Mouse (Mus musculus) cerebellum, adult 2 months (tissue): ENCODE results near the gene Hoxb8. TPM values are rescaled to one million over a fixed set of nuclear protein-coding genes. Genes with fewer than 3 reads are reported as not detected.

Experiments
- DNase-seq, 2 experiments: peaks; one replicate each; pipeline ENCODE4 v3.0.0; 2021
- H3K27ac ChIP-seq: fragments of 200-500 bp; 2 replicates; pipeline ENCODE4 v1.5.1; 2012; ENCODE audit warnings: low read length, control low read depth, inconsistent platforms; ENCODE audit not compliant: insufficient read depth
- H3K27me3 ChIP-seq: fragments of 200-500 bp; 2 replicates; pipeline ENCODE4 v1.6.1; 2012; ENCODE audit warnings: inconsistent platforms, mild to moderate bottlenecking, low read length, moderate library complexity; ENCODE audit not compliant: control insufficient read depth, insufficient read depth
- H3K4me1 ChIP-seq: fragments of 200-500 bp; 2 replicates; pipeline ENCODE4 v1.6.1; 2011; ENCODE audit warnings: low read length; ENCODE audit not compliant: control insufficient read depth, insufficient read depth
- H3K4me3 ChIP-seq: fragments of 200-500 bp; replicated peaks from 2 replicates; pipeline ENCODE3; 2011; ENCODE audit warnings: mild to moderate bottlenecking, low read depth, low read length, control low read depth; ENCODE audit not compliant: insufficient read depth
- CTCF ChIP-seq: fragments of 200-500 bp; IDR thresholded peaks from 2 replicates; pipeline ENCODE4 v1.5.1; 2011; ENCODE audit warnings: low read depth, mild to moderate bottlenecking, control low read depth, low read length, moderate library complexity, borderline replicate concordance; ENCODE audit not compliant: insufficient read depth
- POLR2A ChIP-seq: fragments of 200-500 bp; IDR thresholded peaks from 2 replicates; pipeline ENCODE4 v1.6.1; 2011; ENCODE audit warnings: low read length, control low read depth, borderline replicate concordance; ENCODE audit not compliant: insufficient read depth
- WGBS: fragments of 180-500 bp; shearing (Covaris S2); methylation state at CpG from one replicate; pipeline ENCODE4 v1.1.7; 2018; 5-methylcytosine and 5-hydroxymethylcytosine counted together
- polyA plus RNA-seq: library from polyadenylated mRNA; depleted of rRNA; stranded (reverse); fragments of >200 nt; gene quantifications from 2 replicates; pipeline ENCODE4 v1.2.3, GENCODE M21; 2012

Hoxb8 gene
- polyA plus RNA-seq, 1 experiment, result 0.11 TPM

- TF ChIP-seq POLR2A (no peak), CTCF (no peak)
- 3% methylated on average over 8 of the region's 8 CpGs for WGBS
- H3K4me1 ChIP-seq, result no peaks in the 10 kb centered on the region
- no peak for DNase-seq
- no peak overlapping the region for H3K4me3 ChIP-seq
- H3K27ac ChIP-seq, result no peak overlapping the region
- H3K27me3 ChIP-seq, result peaks cover 9% of the 10 kb centered on the region; the same call in 1 of the 2 replicates
Observed at GRCm38 (mm10) chr11:96324965-96325364, 43.3 kb downstream of the Hoxb8 start.

GRCm38 (mm10) chr11:96325747-96326212 lies 44.1 kb downstream of the Hoxb8 start:
- Histone ChIP-seq H3K4me1 (no peaks in the 10 kb centered on the region), H3K27ac (no peak overlapping the region), H3K27me3 (peaks cover 5% of the 10 kb centered on the region; the same call in 1 of the 2 replicates), H3K4me3 (no peak overlapping the region)
- no peak for DNase-seq
- 4% methylated on average over 22 of the region's 22 CpGs for WGBS
- TF ChIP-seq CTCF (no peak), POLR2A (no peak)

- Histone ChIP-seq H3K27ac (no peak overlapping the region), H3K27me3 (peaks cover 3% of the 10 kb centered on the region; the same call in 1 of the 2 replicates), H3K4me3 (no peak overlapping the region), H3K4me1 (no peaks in the 10 kb centered on the region)
- TF ChIP-seq POLR2A (no peak), CTCF (no peak)
- WGBS, result 1% methylated on average over 12 of the region's 12 CpGs
- DNase-seq, result no peak
Observed at GRCm38 (mm10) chr11:96326705-96327104, 45.0 kb downstream of the Hoxb8 start.

GRCm38 (mm10) chr11:96327122-96327521 lies 45.4 kb downstream of the Hoxb8 start:
- Histone ChIP-seq H3K4me3 (no peak overlapping the region), H3K4me1 (no peaks in the 10 kb centered on the region), H3K27ac (no peak overlapping the region), H3K27me3 (peaks cover 3% of the 10 kb centered on the region; the same call in 1 of the 2 replicates)
- WGBS, result 4% methylated on average over 7 of the region's 7 CpGs
- DNase-seq, result no peak
- no peak for TF ChIP-seq CTCF
- no peak for TF ChIP-seq POLR2A

GRCm38 (mm10) chr11:96327750-96328149 lies 46.0 kb downstream of the Hoxb8 start:
- no peak overlapping the region for H3K27ac ChIP-seq
- 6% methylated on average over 5 of the region's 5 CpGs for WGBS
- no peak overlapping the region for H3K4me3 ChIP-seq
- TF ChIP-seq POLR2A (no peak), CTCF (no peak)
- no peak for DNase-seq
- peaks cover 5% of the 10 kb centered on the region; the same call in 1 of the 2 replicates for H3K27me3 ChIP-seq
- no peaks in the 10 kb centered on the region for H3K4me1 ChIP-seq

- no peak overlapping the region for H3K27ac ChIP-seq
Observed at GRCm38 (mm10) chr11:96328605-96329004, 46.9 kb downstream of the Hoxb8 start.

GRCm38 (mm10) chr11:96332105-96332504 lies 50.4 kb downstream of the Hoxb8 start:
- peaks cover 5% of the 10 kb centered on the region; the same call in 1 of the 2 replicates for H3K27me3 ChIP-seq
- no peaks in the 10 kb centered on the region for H3K4me1 ChIP-seq
- no peak overlapping the region for H3K27ac ChIP-seq
- H3K4me3 ChIP-seq, result no peak overlapping the region
- TF ChIP-seq CTCF (no peak), POLR2A (no peak)
- DNase-seq, result no peak
- WGBS, result 3% methylated on average over 8 of the region's 8 CpGs

More at GRCm38 (mm10) chr11:96328605-96329004, 46.9 kb downstream of the Hoxb8 start:
- no peak for DNase-seq
- Histone ChIP-seq H3K4me3 (no peak overlapping the region), H3K27me3 (peaks cover 6% of the 10 kb centered on the region; the same call in 1 of the 2 replicates), H3K4me1 (no peaks in the 10 kb centered on the region)
- WGBS, result 10% methylated on average over 8 of the region's 8 CpGs
- TF ChIP-seq CTCF, result no peak
- no peak for TF ChIP-seq POLR2A

- H3K27me3 ChIP-seq, result peaks cover 5% of the 10 kb centered on the region; the same call in 1 of the 2 replicates
- WGBS, result 1% methylated on average over 35 of the region's 35 CpGs
- H3K4me1 ChIP-seq, result no peaks in the 10 kb centered on the region
- no peak overlapping the region for H3K4me3 ChIP-seq
- TF ChIP-seq CTCF, result no peak
- TF ChIP-seq POLR2A, result no peak
- no peak for DNase-seq
- H3K27ac ChIP-seq, result no peak overlapping the region
Observed at GRCm38 (mm10) chr11:96332618-96333032, 50.9 kb downstream of the Hoxb8 start.
